Mouse (Mus musculus) ES-CJ7 (cell line): ENCODE results near the gene Stxbp4.
A peak's percentile ranks its signal among the peaks of the same experiment; 100 is the strongest.

ENCODE experiments used
- DNase-seq: peaks from one replicate; pipeline ENCODE4 v3.0.0; 2011; ENCODE audit warnings: low read depth, low spot score

The Stxbp4 gene

GRCm38 (mm10) chr11:90637440-90638311, at the start of gene Stxbp4, which contains the start of gene Cox11:
Stxbp4 (minus strand) TSS chr11:90638084.
Cox11 (plus strand) TSS chr11:90638173.
- peak; percentile 96 for DNase-seq

- DNase-seq, result peak; percentile 6
Observed at GRCm38 (mm10) chr11:90687040-90687439, 49.2 kb upstream of the Stxbp4 start.

GRCm38 (mm10) chr11:90686287-90687025, 48.6 kb upstream of the Stxbp4 start:
- DNase-seq, result peak; percentile 10

- DNase-seq, result no peak
Observed at GRCm38 (mm10) chr11:90685196-90685595, 47.3 kb upstream of the Stxbp4 start.

GRCm38 (mm10) chr11:90684765-90685164, 46.9 kb upstream of the Stxbp4 start:
- DNase-seq, result no peak

- no peak for DNase-seq
Observed at GRCm38 (mm10) chr11:90681171-90681570, 43.3 kb upstream of the Stxbp4 start.

- DNase-seq, result no peak
Observed at GRCm38 (mm10) chr11:90678582-90678981, 40.7 kb upstream of the Stxbp4 start.

- DNase-seq, result no peak
Observed at GRCm38 (mm10) chr11:90677771-90678288, 39.9 kb upstream of the Stxbp4 start.

GRCm38 (mm10) chr11:90677027-90677426, 39.1 kb upstream of the Stxbp4 start:
- no peak for DNase-seq

- DNase-seq, result no peak
Observed at GRCm38 (mm10) chr11:90675479-90676110, 37.7 kb upstream of the Stxbp4 start.

GRCm38 (mm10) chr11:90667325-90667724, 29.4 kb upstream of the Stxbp4 start:
- no peak for DNase-seq

GRCm38 (mm10) chr11:90666916-90667315, 29.0 kb upstream of the Stxbp4 start:
- no peak for DNase-seq

GRCm38 (mm10) chr11:90666144-90666757, 28.4 kb upstream of the Stxbp4 start:
- DNase-seq, result no peak

GRCm38 (mm10) chr11:90665161-90665560, 27.3 kb upstream of the Stxbp4 start:
- DNase-seq, result no peak

- no peak for DNase-seq
Observed at GRCm38 (mm10) chr11:90664345-90664986, 26.6 kb upstream of the Stxbp4 start.

- DNase-seq, result no peak
Observed at GRCm38 (mm10) chr11:90663618-90664297, 25.9 kb upstream of the Stxbp4 start.

GRCm38 (mm10) chr11:90663052-90663451, 25.2 kb upstream of the Stxbp4 start:
- no peak for DNase-seq

- no peak for DNase-seq
Observed at GRCm38 (mm10) chr11:90660662-90661061, 22.8 kb upstream of the Stxbp4 start.

GRCm38 (mm10) chr11:90657527-90657926, 19.6 kb upstream of the Stxbp4 start:
- DNase-seq, result no peak

GRCm38 (mm10) chr11:90652603-90653002, 14.7 kb upstream of the Stxbp4 start:
- no peak for DNase-seq
